Mouse (Mus musculus) gastrocnemius, adult 18-20 months (tissue): ENCODE results near the gene Slc16a4. TPM values are rescaled to one million over a fixed set of nuclear protein-coding genes. Genes with fewer than 3 reads are reported as not detected.

ENCODE experiments used
- DNase-seq: peaks from one replicate; pipeline ENCODE4 v3.0.0; 2021; ENCODE audit warnings: low spot score
- total RNA-seq, 2 experiments: library from RNA; stranded (reverse); gene quantifications; 2 replicates each; pipeline ENCODE4 v1.2.3; 2021

Slc16a4 gene
- total RNA-seq, 2 experiments from 2014 or later, result 0.09 TPM

- no peak for DNase-seq
These were observed 66.7 kb downstream of the Slc16a4 start for GRCm38 (mm10) chr3:107357700-107358234.

- DNase-seq, result peak; percentile 6
These were observed 69.3 kb downstream of the Slc16a4 start for GRCm38 (mm10) chr3:107360341-107360740.

Other genes with a start within 250 kb of the Slc16a4 start
- 1 to 10 TPM; 1.6 to 1.7 TPM for gene Kcna2, start 190.1 kb upstream of the Slc16a4 start, total RNA-seq
- gene Kcna10, start 108.2 kb upstream of the Slc16a4 start, total RNA-seq, result not detected
- gene Cym, start 69.5 kb upstream of the Slc16a4 start, total RNA-seq, result not detected
- not detected for gene A630076J17Rik, start 60.6 kb upstream of the Slc16a4 start, total RNA-seq
- gene Prok1, start 51.5 kb upstream of the Slc16a4 start, total RNA-seq, result not detected
- 10 to 100 TPM; 57.2 to 58.1 TPM for gene Lamtor5, start 12.4 kb upstream of the Slc16a4 start, total RNA-seq
- gene Rbm15, start 42.4 kb downstream of the Slc16a4 start, total RNA-seq, result 10 to 100 TPM; 21.3 to 23.5 TPM
- gene Kcnc4, start 168.3 kb downstream of the Slc16a4 start, total RNA-seq, result 10 to 100 TPM; 53.1 to 95.8 TPM
- gene Slc6a17, start 226.8 kb downstream of the Slc16a4 start, total RNA-seq, result 1 to 10 TPM; 1.0 to 2.3 TPM